Comparison of ENCODE assay signal across 16 mouse cellular contexts in genomic region chr3:131895057-131895456, GRCm38 (mm10).
"Had no signal": no experiment of that assay in that cellular context is flagged by ENCODE, and none has a peak within 500 bp of the region (broad histone marks: within the 10 kb centered on the region; RNA-seq: fewer than 3 reads in every experiment).

No protein-coding gene starts in this region.

- H3K4me2 ChIP-seq: liver, embryonic 15.5 days; lung, embryonic 14.5 days; midbrain, embryonic 12.5 days; neural tube, embryonic 12.5 days; stomach, embryonic 15.5 days had no signal

- H3K4me1 ChIP-seq: liver, embryonic 15.5 days; megakaryocyte, embryonic 14.5 days; midbrain, embryonic 12.5 days; neural tube, embryonic 12.5 days; stomach, embryonic 15.5 days had no signal

- DNase-seq: liver, postnatal 0 days; lung, embryonic 14.5 days; lung, postnatal 14 days; lung, postnatal 36 days; midbrain, embryonic 14.5 days; right cerebral cortex, postnatal 14 days; thymus, adult 2 months; thymus, postnatal 25 days; thymus, postnatal 4 days had no signal

- H3K9ac ChIP-seq: liver, embryonic 15.5 days; liver, postnatal 0 days; lung, embryonic 14.5 days; midbrain, embryonic 12.5 days; neural tube, embryonic 12.5 days; stomach, embryonic 15.5 days had no signal

- H3K36me3 ChIP-seq: liver, embryonic 15.5 days; midbrain, embryonic 12.5 days; neural tube, embryonic 12.5 days; stomach, embryonic 15.5 days had no signal

- H3K4me3 ChIP-seq: liver, embryonic 15.5 days; megakaryocyte, embryonic 14.5 days; midbrain, embryonic 12.5 days; neural tube, embryonic 12.5 days; stomach, embryonic 15.5 days had no signal

- ATAC-seq: liver, postnatal 0 days had no signal

- H3K9me3 ChIP-seq: liver, embryonic 15.5 days; megakaryocyte, embryonic 14.5 days; midbrain, embryonic 12.5 days; neural tube, embryonic 12.5 days; stomach, embryonic 15.5 days had no signal

- H3K27ac ChIP-seq: liver, embryonic 15.5 days; macrophage; midbrain, embryonic 12.5 days; neural tube, embryonic 12.5 days; stomach, embryonic 15.5 days; stomach, postnatal 0 days had no signal

- H3K27me3 ChIP-seq: liver, embryonic 15.5 days; megakaryocyte, embryonic 14.5 days; midbrain, embryonic 12.5 days; neural tube, embryonic 12.5 days; stomach, embryonic 15.5 days had no signal
